Mouse (Mus musculus): ENCODE results near the gene Babam2. TPM values are rescaled to one million over a fixed set of nuclear protein-coding genes. Genes with fewer than 3 reads are reported as not detected.

The Babam2 gene
- total RNA-seq, 2 experiments from 2014 or later = 31.6 to 37.3 TPM

Small RNAs within 50 kb of the gene (microRNA-seq; reads per million reads assigned to microRNA genes)
- gene Mir3473e (ENCODE audit: borderline number of aligned reads in 2 of 2) = 0 reads per million in 2 experiments

Other genes starting within 250 kb of the Babam2 start
- gene Zfp512, start 245.3 kb upstream of the Babam2 start, total RNA-seq (2021) = 10 to 100 TPM; 23.0 to 24.0 TPM
- under 1 TPM in 1 of 2 experiments, not detected in 1; 0.14 TPM for gene 4930548H24Rik, start 211.9 kb upstream of the Babam2 start, total RNA-seq (2021)
- gene Gpn1, start 202.9 kb upstream of the Babam2 start, total RNA-seq (2021) = 10 to 100 TPM; 24.7 to 26.0 TPM
- 10 to 100 TPM; 19.8 to 22.8 TPM for gene Slc4a1ap, start 170.7 kb upstream of the Babam2 start, total RNA-seq (2021)
- 10 to 100 TPM; 13.5 to 13.6 TPM for gene Supt7l, start 169.9 kb upstream of the Babam2 start, total RNA-seq (2021)
- 100 to 1,000 TPM; 314 to 335 TPM for gene Mrpl33, start 100.7 kb upstream of the Babam2 start, total RNA-seq (2021)
- 1 to 10 TPM; 3.2 to 3.4 TPM for gene Rbks, start 57 bp upstream of the Babam2 start, total RNA-seq (2021)